Mouse (Mus musculus) embryonic facial prominence, embryonic 11.5 days (tissue): ENCODE measurements around the gene Ndufa4l2. TPM values are rescaled to one million over a fixed set of nuclear protein-coding genes. Genes with fewer than 3 reads are reported as not detected.
A peak's percentile ranks its signal among the peaks of the same experiment; 100 is the strongest.

Source experiments
- ATAC-seq: fragments of 200-750 bp; cut with Nextera tagmentation; replicated peaks from 2 replicates; pipeline ENCODE4 v1.8.0; 2017; ENCODE audit warnings: low read depth; ENCODE audit not compliant: insufficient number of reproducible peaks, low FRiP score, low TSS enrichment
- DNase-seq: peaks from one replicate; pipeline ENCODE4 v3.0.0-alpha.2; 2015; ENCODE audit warnings: low spot score
- H3K27ac ChIP-seq: fragments of 300-500 bp; sonication (generic); replicated peaks from 2 replicates; pipeline ENCODE4 v1.5.1; 2014; ENCODE audit warnings: mild to moderate bottlenecking, low read depth, low read length, control low read depth
- H3K27me3 ChIP-seq: fragments of 300-500 bp; sonication (generic); 2 replicates; pipeline ENCODE4 v1.6.1; 2014; ENCODE audit warnings: mild to moderate bottlenecking, low read length, moderate library complexity, mixed read lengths; ENCODE audit not compliant: control insufficient read depth, insufficient read depth
- H3K36me3 ChIP-seq: fragments of 300-500 bp; sonication (generic); replicated peaks from 2 replicates; pipeline ENCODE4 v1.6.1; 2014; ENCODE audit warnings: low read depth, mild to moderate bottlenecking, low read length, moderate library complexity, mixed read lengths; ENCODE audit not compliant: control insufficient read depth, insufficient read depth
- H3K4me1 ChIP-seq: fragments of 300-500 bp; sonication (generic); 2 replicates; pipeline ENCODE4 v1.6.1; 2014; ENCODE audit warnings: low read length, mixed read lengths; ENCODE audit not compliant: control insufficient read depth, insufficient read depth
- H3K4me2 ChIP-seq: fragments of 300-500 bp; sonication (generic); 2 replicates; pipeline ENCODE4 v1.6.1; 2014; ENCODE audit warnings: low read depth, mild to moderate bottlenecking, control low read depth, low read length, moderate library complexity
- H3K4me3 ChIP-seq: fragments of 300-500 bp; sonication (generic); 2 replicates; pipeline ENCODE4 v1.5.1; 2014; ENCODE audit warnings: low read depth, low read length, control low read depth
- H3K9ac ChIP-seq: fragments of 300-500 bp; sonication (generic); replicated peaks from 2 replicates; pipeline ENCODE4 v1.6.1; 2014; ENCODE audit warnings: mild to moderate bottlenecking, control low read depth, low read length
- H3K9me3 ChIP-seq: fragments of 300-500 bp; sonication (generic); replicated peaks from 2 replicates; pipeline ENCODE4 v1.6.1; 2016; ENCODE audit warnings: mild to moderate bottlenecking, low read length, inconsistent platforms, mixed read lengths; ENCODE audit not compliant: control insufficient read depth
- WGBS: fragments of 180-500 bp; shearing (Covaris S2); extraction: QIAGEN DNeasy Blood & Tissue Kit; methylation state at CpG from one replicate; pipeline ENCODE4 v1.1.7; 2014; 5-methylcytosine and 5-hydroxymethylcytosine counted together
- polyA plus RNA-seq: library from polyadenylated mRNA; unstranded; fragments of >200 nt; fragmentation: Nextera tagmentation; extraction: Ambion mirVana; gene quantifications from 2 replicates; pipeline ENCODE4 v1.2.1, GENCODE M21; 2014

Gene Ndufa4l2
- polyA plus RNA-seq, 1 experiment from 2014 or later = 2.8 TPM

GRCm38 (mm10) chr10:127534929-127535384 is 20.2 kb downstream of the Ndufa4l2 start:
- WGBS = under 1% methylated on average over 26 of the region's 30 CpGs
- Histone ChIP-seq H3K9ac (no peak overlapping the region), H3K27ac (no peak overlapping the region), H3K9me3 (no peaks in the 10 kb centered on the region), H3K4me2 (peak overlapping the region; percentile 87), H3K36me3 (no peaks in the 10 kb centered on the region), H3K27me3 (peaks cover 66% of the 10 kb centered on the region), H3K4me1 (peaks cover 12% of the 10 kb centered on the region), H3K4me3 (peak overlapping the region; percentile 42)
- ATAC-seq = no peak
- no peak for DNase-seq

DNA sequence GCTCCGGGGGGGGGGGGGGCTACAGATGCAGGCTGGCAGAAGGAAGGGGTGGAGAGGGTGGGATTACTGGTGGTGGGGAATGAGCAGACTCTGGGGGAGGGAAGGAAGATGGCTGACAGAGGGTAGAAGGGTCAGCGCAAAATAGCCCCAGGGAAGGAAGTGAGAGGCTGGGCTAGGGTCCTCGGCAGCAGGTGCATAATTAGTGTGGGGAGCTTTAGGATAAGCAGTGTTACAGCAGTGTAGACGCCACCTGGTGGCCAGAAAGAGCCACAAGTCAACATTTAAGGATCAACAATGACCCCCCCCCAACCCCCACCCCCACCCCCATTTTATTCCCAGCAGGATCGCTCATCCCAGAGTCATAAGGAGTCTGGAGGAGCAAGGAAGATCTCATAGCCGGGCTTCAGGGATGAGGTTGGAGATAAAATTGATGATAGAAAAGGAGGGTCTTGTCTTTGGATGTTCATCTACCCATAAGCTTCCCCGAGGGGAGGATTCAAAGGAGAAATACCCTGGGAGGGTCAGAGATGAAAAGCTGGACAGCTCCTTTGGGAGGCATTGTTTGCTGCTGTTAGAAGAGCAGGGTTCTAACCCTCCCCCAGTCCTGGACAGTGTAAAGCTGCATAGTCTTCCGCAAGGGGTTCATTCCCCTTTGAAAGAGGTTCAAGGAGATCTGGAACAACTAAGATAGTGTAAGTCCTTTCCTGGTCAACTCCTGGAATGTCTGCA is 22.0 kb downstream of the Ndufa4l2 start:
- H3K27ac ChIP-seq = no peak overlapping the region
- 14% methylated on average over 8 of the region's 8 CpGs for whole genome bisulfite sequencing
- DNase-seq (peak; percentile 73), ATAC-seq (0 out of 2 replicates have a peak, but pooled peaks have one; percentile 20)
- no peak overlapping the region for H3K4me2 ChIP-seq
- no peak overlapping the region for H3K4me3 ChIP-seq
- H3K27me3 ChIP-seq = peaks cover 48% of the 10 kb centered on the region
- H3K4me1 ChIP-seq = peaks cover 8% of the 10 kb centered on the region
- no peaks in the 10 kb centered on the region for H3K9me3 ChIP-seq
- no peak overlapping the region for H3K9ac ChIP-seq
- H3K36me3 ChIP-seq = peaks cover 5% of the 10 kb centered on the region; the same call in 1 of the 2 replicates

- H3K9me3 ChIP-seq = no peaks in the 10 kb centered on the region
- H3K4me3 ChIP-seq = no peak overlapping the region
- H3K27me3 ChIP-seq = peaks cover 36% of the 10 kb centered on the region
- DNase-seq = peak; percentile 84
- peaks cover 9% of the 10 kb centered on the region for H3K36me3 ChIP-seq
- no peak overlapping the region for H3K4me2 ChIP-seq
- WGBS = 23% methylated on average over 7 of the region's 7 CpGs
- ATAC-seq = 0 out of 2 replicates have a peak, but pooled peaks have one; percentile 49
- H3K4me1 ChIP-seq = peaks cover 8% of the 10 kb centered on the region
- H3K27ac ChIP-seq = no peak overlapping the region
- H3K9ac ChIP-seq = no peak overlapping the region
Measured at GRCm38 (mm10) chr10:127537854-127538583, 23.3 kb downstream of the Ndufa4l2 start.

- Histone ChIP-seq H3K27me3 (peaks cover 2% of the 10 kb centered on the region; the same call in 1 of the 2 replicates), H3K36me3 (peaks cover 15% of the 10 kb centered on the region), H3K4me2 (no peak overlapping the region), H3K9ac (no peak overlapping the region), H3K27ac (no peak overlapping the region), H3K4me1 (no peaks in the 10 kb centered on the region), H3K4me3 (no peak overlapping the region), H3K9me3 (no peaks in the 10 kb centered on the region)
- 91% methylated on average over 8 of the region's 8 CpGs for WGBS
- ATAC-seq (no peak), DNase-seq (no peak)
Measured at GRCm38 (mm10) chr10:127541510-127541909, 26.7 kb downstream of the Ndufa4l2 start.

- DNase-seq (no peak), ATAC-seq (no peak)
- H3K4me3 ChIP-seq = no peak overlapping the region
- 67% methylated on average over 13 of the region's 13 CpGs for WGBS
- H3K27ac ChIP-seq = no peak overlapping the region
- H3K27me3 ChIP-seq = no peaks in the 10 kb centered on the region
- no peak overlapping the region for H3K4me2 ChIP-seq
- H3K36me3 ChIP-seq = peaks cover 19% of the 10 kb centered on the region
- H3K9me3 ChIP-seq = no peaks in the 10 kb centered on the region
- no peaks in the 10 kb centered on the region for H3K4me1 ChIP-seq
- H3K9ac ChIP-seq = no peak overlapping the region
Measured at GRCm38 (mm10) chr10:127542084-127542483, 27.3 kb downstream of the Ndufa4l2 start.

DNA sequence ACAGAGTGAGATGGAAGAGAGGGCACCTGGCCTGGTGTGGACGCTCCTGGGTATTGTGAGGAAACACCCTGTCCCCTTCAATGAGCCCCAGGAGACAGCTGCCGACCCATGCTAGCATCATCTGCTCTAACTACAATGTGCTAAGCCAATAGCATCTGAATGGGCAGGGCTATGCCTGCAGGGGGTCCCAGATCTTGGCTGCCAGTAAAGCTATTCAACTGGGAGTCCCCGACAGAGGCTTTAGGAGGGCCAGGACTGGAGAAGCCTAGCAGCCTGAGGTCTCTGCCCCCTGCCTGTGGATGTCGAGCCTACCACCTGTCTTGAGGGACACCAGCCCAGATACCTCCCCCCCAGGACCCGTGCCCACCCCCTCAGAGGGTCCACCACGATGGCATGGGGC is 28.0 kb downstream of the Ndufa4l2 start:
- H3K27me3 ChIP-seq = no peaks in the 10 kb centered on the region
- 61% methylated on average over 6 of the region's 6 CpGs for WGBS
- H3K9me3 ChIP-seq = no peaks in the 10 kb centered on the region
- ATAC-seq (no peak), DNase-seq (no peak)
- peaks cover 19% of the 10 kb centered on the region for H3K36me3 ChIP-seq
- H3K9ac ChIP-seq = no peak overlapping the region
- no peak overlapping the region for H3K27ac ChIP-seq
- no peaks in the 10 kb centered on the region for H3K4me1 ChIP-seq
- H3K4me3 ChIP-seq = no peak overlapping the region
- no peak overlapping the region for H3K4me2 ChIP-seq

GRCm38 (mm10) chr10:127543916-127544315 is 29.1 kb downstream of the Ndufa4l2 start:
- peaks cover 19% of the 10 kb centered on the region for H3K36me3 ChIP-seq
- DNase-seq = no peak
- no peak overlapping the region for H3K4me3 ChIP-seq
- H3K4me1 ChIP-seq = no peaks in the 10 kb centered on the region
- no peaks in the 10 kb centered on the region for H3K9me3 ChIP-seq
- no peak overlapping the region for H3K27ac ChIP-seq
- ATAC-seq = no peak
- H3K9ac ChIP-seq = no peak overlapping the region
- no peak overlapping the region for H3K4me2 ChIP-seq
- WGBS = 88% methylated on average over 3 of the region's 3 CpGs
- H3K27me3 ChIP-seq = no peaks in the 10 kb centered on the region

GRCm38 (mm10) chr10:127544375-127544774 is 29.6 kb downstream of the Ndufa4l2 start:
- Histone ChIP-seq H3K4me3 (no peak overlapping the region), H3K27ac (no peak overlapping the region), H3K9ac (no peak overlapping the region), H3K27me3 (no peaks in the 10 kb centered on the region), H3K36me3 (peaks cover 19% of the 10 kb centered on the region), H3K9me3 (no peaks in the 10 kb centered on the region), H3K4me2 (no peak overlapping the region), H3K4me1 (no peaks in the 10 kb centered on the region)
- ATAC-seq (no peak), DNase-seq (no peak)
- WGBS = 95% methylated on average over 20 of the region's 20 CpGs
